In the genomic region with DNA sequence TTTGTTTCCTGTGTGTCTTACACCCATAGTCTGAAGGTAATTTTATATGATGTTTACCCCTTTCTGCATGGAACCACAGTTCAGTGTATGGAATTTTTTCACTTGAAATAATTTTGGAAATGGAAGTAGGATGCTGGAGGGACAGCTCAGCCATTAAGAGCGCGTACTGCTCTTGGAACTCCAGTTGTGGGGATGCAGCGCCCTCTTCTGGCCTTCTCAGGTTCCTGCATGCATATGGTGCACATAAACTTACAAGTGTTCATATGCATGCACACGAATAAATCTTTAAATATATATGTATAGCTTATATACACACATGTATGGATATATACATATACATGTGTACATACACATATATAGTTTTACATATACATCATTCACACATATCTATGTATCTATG, we compare ENCODE assay signal across 20 mouse cellular contexts. TPM values are rescaled to one million over a fixed set of nuclear protein-coding genes. Genes with fewer than 3 reads are reported as not detected.
A peak's percentile ranks its signal among the peaks of the same experiment; 100 is the strongest.
DNase-seq lines count a peak whose midpoint lies in the region; TF ChIP-seq lines count a peak whose summit lies in the region.
"Had no signal": no experiment of that assay in that cellular context is flagged by ENCODE, and none has a peak within 500 bp of the region (broad histone marks: within the 10 kb centered on the region; RNA-seq: fewer than 3 reads in every experiment).

No protein-coding gene starts in this region.

- H3K4me1 ChIP-seq in lung, adult 2 months (ENCODE audit: control insufficient read depth, insufficient read depth, low read length) = no peaks in the 10 kb centered on the region
- H3K4me1 ChIP-seq in ES-E14 (ENCODE audit: control insufficient read depth in 2 of 2, insufficient read depth in 2 of 2, low read length in 2 of 2, poor library complexity in 1 of 2) = peaks cover 0 to 15% of the 10 kb centered on the region in 2 experiments; a peak in 2 of 4 replicates
- peaks cover 15% of the 10 kb centered on the region; the same call in 1 of the 2 replicates for H3K4me1 ChIP-seq in small intestine, adult 2 months (ENCODE audit: control insufficient read depth, insufficient read depth, insufficient read length, low read length)
- H3K4me1 ChIP-seq: hindbrain, embryonic 15.5 days; liver, embryonic 15.5 days had no signal

- H3K36me3 ChIP-seq in ES-E14 (ENCODE audit: control insufficient read depth, insufficient read depth, low read length, poor library complexity, severe bottlenecking) = no peaks in the 10 kb centered on the region
- H3K36me3 ChIP-seq in small intestine, adult 2 months (ENCODE audit: control insufficient read depth, insufficient read depth, low read length) = peaks cover 26% of the 10 kb centered on the region
- H3K36me3 ChIP-seq: hindbrain, embryonic 15.5 days had no signal

- in situ Hi-C loops in ES-E14 (cut with MboI; ENCODE audit: low sequenced_read_pairs in 2 of 2, unreplicated experiment in 2 of 2) = no loop called here

- no peaks in the 10 kb centered on the region for H3K9me3 ChIP-seq in ES-E14 (ENCODE audit: control insufficient read depth, insufficient read depth, low read depth, low read length)
- H3K9me3 ChIP-seq: forebrain, embryonic 13.5 days; hindbrain, embryonic 15.5 days; liver, embryonic 15.5 days had no signal

- no peak overlapping the region for H3K9ac ChIP-seq in ES-E14 (ENCODE audit: insufficient read depth, low read depth, low read length, poor library complexity, severe bottlenecking)
- H3K9ac ChIP-seq: forebrain, embryonic 13.5 days; heart, embryonic 12.5 days; hindbrain, embryonic 15.5 days; liver, embryonic 15.5 days had no signal

- peak; percentile 54 for TF ChIP-seq CTCF in gastrocnemius, adult 2 months (IDR thresholded peaks at IDR 0.05)
- TF ChIP-seq CTCF in lung, adult 2 months (IDR thresholded peaks at IDR 0.05; ENCODE audit: insufficient read depth, low read length) = peak; percentile 41; the same call in 1 of the 2 replicates
- TF ChIP-seq CTCF in small intestine, adult 2 months (IDR thresholded peaks at IDR 0.05; ENCODE audit: extremely low read depth, insufficient read length, insufficient replicate concordance, low read depth, low read length) = peak; percentile 40; the same call in 1 of the 2 replicates

- DNase-seq in gastrocnemius, adult 2 months = no peak
- no peak for DNase-seq in gastrocnemius, postnatal 4 days (ENCODE audit: low spot score in 2 of 2)
- DNase-seq in lung, adult 2 months = no peak
- DNase-seq in lung, postnatal 25 days (ENCODE audit: low spot score) = no peak
- peak; percentile 46 for DNase-seq in ES-E14 (ENCODE audit: low read depth, low spot score)
- DNase-seq in urinary bladder, postnatal 4 days (ENCODE audit: low spot score in 2 of 2) = no peak
- DNase-seq in urinary bladder, adult 18-20 months (ENCODE audit: low spot score in 2 of 2) = no peak
- DNase-seq: cerebellum, postnatal 25 days; gastrocnemius, postnatal 10 days; kidney, postnatal 14 days had no signal

- H3K27ac ChIP-seq in gastrocnemius, adult 2 months = no peak overlapping the region
- H3K27ac ChIP-seq in ES-E14 (ENCODE audit: insufficient read depth, low read depth, low read length, poor library complexity, severe bottlenecking) = no peak overlapping the region
- no peak overlapping the region for H3K27ac ChIP-seq in small intestine, adult 2 months (ENCODE audit: insufficient read depth, low read depth, low read length)
- H3K27ac ChIP-seq: forebrain, embryonic 13.5 days; hindbrain, embryonic 15.5 days; liver, embryonic 15.5 days had no signal

- TF ChIP-seq POLR2A in lung, adult 2 months (IDR thresholded peaks at IDR 0.05; ENCODE audit: borderline replicate concordance, extremely low read depth, low read depth, low read length) = no peak
- TF ChIP-seq POLR2A in small intestine, adult 2 months (IDR thresholded peaks at IDR 0.05; ENCODE audit: low read depth, low read length) = no peak

- no peak overlapping the region for H3K4me3 ChIP-seq in gastrocnemius, adult 2 months
- H3K4me3 ChIP-seq in lung, adult 2 months (replicated peaks; ENCODE audit: extremely low read depth, low read depth, low read length) = no peak overlapping the region
- H3K4me3 ChIP-seq in ES-E14 (ENCODE audit: insufficient read depth in 1 of 2, low read depth in 1 of 2, low read length in 2 of 2, poor library complexity in 1 of 2, severe bottlenecking in 1 of 2) = no peak overlapping the region
- no peak overlapping the region for H3K4me3 ChIP-seq in small intestine, adult 2 months (ENCODE audit: low read depth, low read length)
- H3K4me3 ChIP-seq: forebrain, embryonic 13.5 days; heart, embryonic 12.5 days; hindbrain, embryonic 15.5 days; liver, embryonic 15.5 days had no signal

- intact Hi-C loops in gastrocnemius, adult 2 months (cut with DNase I) = no loop called here

- no peaks in the 10 kb centered on the region for H3K27me3 ChIP-seq in small intestine, adult 2 months (ENCODE audit: control insufficient read depth, insufficient read depth, low read length)
- H3K27me3 ChIP-seq: forebrain, embryonic 13.5 days; heart, embryonic 12.5 days; hindbrain, embryonic 15.5 days; liver, embryonic 15.5 days had no signal

- WGBS in lung, adult 2 months = 91% methylated on average over 4 of the region's 4 CpGs
- 87% methylated on average over 4 of the region's 4 CpGs for WGBS in small intestine, adult 2 months

TF ChIP-seq in ES-E14, 5 proteins besides CTCF, POLR2A, EP300 and RAD21:
- no peak for TF ChIP-seq CHD2 (IDR thresholded peaks at IDR 0.05; ENCODE audit: low read depth, low read length)
- TF ChIP-seq ZC3H11A (IDR thresholded peaks at IDR 0.05; ENCODE audit: borderline replicate concordance, low read depth, low read length) = 0 out of 2 replicates have a peak, but pooled peaks have one; percentile 13

RNA-seq across cellular contexts. Expression of a gene that starts 24.4 kb away (rescaled TPM):
- 1 to 10 TPM; 7.5 to 7.6 TPM for total RNA-seq in gastrocnemius, adult 2 months (2021)
- 1 to 10 TPM; 3.7 to 5.5 TPM for total RNA-seq in gastrocnemius, postnatal 4 days (2021)
- polyA plus RNA-seq in lung, adult 2 months (2012; rRNA removed) = 14.7 and 15.1 TPM in 2 replicates
- 4.7 and 6.4 TPM in 2 replicates for total RNA-seq in ES-E14 (2012; rRNA removed)
- 23.2 and 34.2 TPM in 2 replicates for polyA plus RNA-seq in small intestine, adult 2 months (2012; rRNA removed)

RNA-seq across cellular contexts. Expression of a gene that starts 30.2 kb away (rescaled TPM):
- not detected for total RNA-seq in gastrocnemius, adult 2 months (2021)
- not detected for total RNA-seq in gastrocnemius, postnatal 4 days (2021)
- 74.5 and 93.5 TPM in 2 replicates for polyA plus RNA-seq in lung, adult 2 months (2012; rRNA removed)
- 0.22 TPM in 1 of 2 replicates, not detected in the other for total RNA-seq in ES-E14 (2012; rRNA removed)
- polyA plus RNA-seq in small intestine, adult 2 months (2012; rRNA removed) = 309 and 461 TPM in 2 replicates
- total RNA-seq: gastrocnemius, postnatal 10 days; left cerebral cortex, adult 18-20 months; megakaryocyte-erythroid progenitor cell, adult 5-6 weeks had no signal
- polyA plus RNA-seq: C2C12; embryonic facial prominence, embryonic 14.5 days; heart, embryonic 12.5 days; neural tube, embryonic 11.5 days had no signal
